Mouse (Mus musculus) CH12.LX (cell line): ENCODE results near the gene Apobr.

Experiments used
- CTCF ChIP-seq, 2 experiments: IDR thresholded peaks in 1 of 2; conservative IDR thresholded peaks in 1 of 2; 2 replicates each; pipeline ENCODE4 v1.5.1; 2011 to 2012; ENCODE audit warnings: low read depth in 2 of 2, low read length in 2 of 2, improper control_type of control experiment in 1 of 2, inconsistent platforms in 1 of 2, mild to moderate bottlenecking in 1 of 2, moderate library complexity in 1 of 2
- E2F4 ChIP-seq: IDR thresholded peaks from 2 replicates; pipeline ENCODE4 v1.6.1; 2011; ENCODE audit warnings: low read depth, low read length, improper control_type of control experiment; ENCODE audit not compliant: insufficient replicate concordance
- EP300 ChIP-seq: IDR thresholded peaks from 2 replicates; pipeline ENCODE4 v1.6.1; 2011; ENCODE audit warnings: low read length, improper control_type of control experiment
- JUN ChIP-seq: IDR thresholded peaks from 2 replicates; pipeline ENCODE4 v1.6.1; 2011; ENCODE audit warnings: low read depth, mild to moderate bottlenecking, low read length, improper control_type of control experiment, moderate library complexity; ENCODE audit not compliant: insufficient read depth
- JUND ChIP-seq: conservative IDR thresholded peaks from 2 replicates; pipeline ENCODE4 v1.6.1; 2011; ENCODE audit warnings: low read depth, low read length, improper control_type of control experiment
- KAT2A ChIP-seq: IDR thresholded peaks from 2 replicates; pipeline ENCODE4 v1.6.1; 2012; ENCODE audit warnings: low read length, improper control_type of control experiment, inconsistent platforms; ENCODE audit not compliant: insufficient replicate concordance
- MAX ChIP-seq: IDR thresholded peaks from 2 replicates; pipeline ENCODE4 v1.6.1; 2011; ENCODE audit warnings: low read length, improper control_type of control experiment
- MAZ ChIP-seq: IDR thresholded peaks from 2 replicates; pipeline ENCODE4 v1.6.1; 2012; ENCODE audit warnings: low read depth, mild to moderate bottlenecking, inconsistent platforms, low read length, improper control_type of control experiment, moderate library complexity
- POLR2A ChIP-seq: IDR thresholded peaks from 2 replicates; pipeline ENCODE4 v1.6.1; 2011; ENCODE audit warnings: low read depth, mild to moderate bottlenecking, improper control_type of control experiment, low read length
- SIN3A ChIP-seq: IDR thresholded peaks from 2 replicates; pipeline ENCODE4 v1.6.1; 2012; ENCODE audit warnings: low read length, improper control_type of control experiment, inconsistent platforms
- ZMIZ1 ChIP-seq: IDR thresholded peaks from 2 replicates; pipeline ENCODE4 v1.6.1; 2012; ENCODE audit warnings: low read depth, mild to moderate bottlenecking, inconsistent platforms, low read length, improper control_type of control experiment

DNA sequence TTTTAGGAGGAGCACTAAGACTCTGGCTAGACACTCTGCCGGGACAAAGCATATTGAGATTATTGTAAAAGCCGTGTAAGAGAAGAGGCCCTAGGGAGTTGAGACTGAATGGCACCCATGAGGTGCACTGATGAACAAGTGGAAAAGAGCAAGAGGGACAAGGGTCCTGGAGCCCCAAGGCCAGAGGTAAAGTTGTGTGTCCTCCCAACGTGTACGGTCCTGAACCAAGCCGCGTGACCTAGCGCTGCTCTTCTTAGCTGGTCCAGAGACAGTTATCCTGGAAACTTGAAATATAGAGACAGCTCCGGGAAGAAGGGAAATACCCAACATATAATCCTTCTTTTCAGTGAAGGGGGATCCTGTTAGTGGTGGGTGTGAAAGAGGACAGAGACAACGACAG is 48.3 kb upstream of the Apobr start:
- TF ChIP-seq MAX (no peak), E2F4 (no peak), EP300 (no peak), ZMIZ1 (no peak), POLR2A (no peak), CTCF (conservative IDR thresholded peaks at IDR 0.05 in 1 of 2, IDR thresholded peaks at IDR 0.05 in 1 of 2; ENCODE audit: low read depth in 2 of 2, low read length in 2 of 2) (no peak), JUND (no peak), KAT2A (no peak), JUN (no peak), MAZ (no peak), SIN3A (no peak)
